Mouse (Mus musculus) frontal cortex, postnatal 14 days (tissue): ENCODE measurements around the gene Brd2.

Experiments
- DNase-seq, 2 experiments: peaks; one replicate each; pipeline ENCODE4 v3.0.0; 2022; ENCODE audit warnings: low spot score in 2 of 2

Gene Brd2

DNA sequence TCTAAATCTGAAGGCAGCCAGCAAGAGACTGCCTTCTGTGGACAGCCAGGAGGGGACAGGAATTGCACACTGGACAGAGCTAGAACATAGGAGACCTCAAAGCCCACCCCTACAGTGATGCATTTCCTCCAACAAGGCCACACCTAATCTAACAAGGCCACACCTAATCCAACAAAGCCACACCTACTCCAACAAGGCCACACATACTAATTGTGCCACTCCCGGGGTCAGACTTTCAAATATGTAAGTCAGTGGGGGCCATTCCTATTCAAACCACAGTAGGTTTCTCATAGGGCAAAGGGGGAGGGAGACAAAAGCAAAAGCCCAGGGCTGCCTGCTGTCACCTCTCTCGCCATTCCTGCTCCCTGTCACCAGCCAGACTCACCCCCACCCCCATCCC, 35.0 kb downstream of the Brd2 start:
- DNase-seq, result no peak

DNA sequence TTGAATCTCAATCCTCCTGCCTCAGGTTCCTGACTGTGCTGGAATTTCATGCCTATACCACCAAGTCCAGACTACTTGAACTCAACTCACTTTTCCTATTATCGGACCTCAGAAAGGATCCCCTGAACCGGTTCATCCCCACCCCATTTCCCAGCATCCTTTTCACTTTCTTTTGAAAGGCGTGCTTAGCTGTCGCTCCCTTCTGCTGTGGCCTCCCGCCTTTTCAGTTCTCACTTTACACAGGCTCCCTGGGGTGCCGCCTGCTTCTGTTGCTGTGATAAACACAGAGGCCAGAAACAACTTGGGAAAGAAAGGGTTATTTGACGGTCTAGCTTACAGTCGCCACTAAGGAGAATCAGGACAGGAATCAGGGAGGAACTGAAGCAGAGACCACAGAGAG, 39.3 kb downstream of the Brd2 start:
- no peak for DNase-seq

DNA sequence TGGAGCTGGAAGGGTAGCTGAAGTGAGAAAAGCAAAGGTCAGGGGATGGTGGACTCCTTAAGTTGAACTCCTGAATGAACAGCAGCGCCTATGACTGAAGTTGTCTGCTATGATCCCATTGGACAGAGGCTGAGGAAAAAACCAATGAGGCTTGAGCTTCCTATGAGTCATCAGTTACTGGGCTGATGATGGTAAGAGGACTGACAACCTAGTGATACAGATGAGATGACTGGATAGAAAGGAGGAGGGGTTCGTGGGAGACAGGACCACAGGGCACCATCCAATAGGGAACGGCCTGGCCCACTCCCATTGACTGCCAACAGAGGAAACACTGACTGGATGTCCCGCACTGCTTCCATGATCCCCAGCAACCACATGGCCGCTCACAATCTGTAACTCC, 42.8 kb downstream of the Brd2 start:
- DNase-seq, result peak in 1 of 2 experiments; percentile 14

DNA sequence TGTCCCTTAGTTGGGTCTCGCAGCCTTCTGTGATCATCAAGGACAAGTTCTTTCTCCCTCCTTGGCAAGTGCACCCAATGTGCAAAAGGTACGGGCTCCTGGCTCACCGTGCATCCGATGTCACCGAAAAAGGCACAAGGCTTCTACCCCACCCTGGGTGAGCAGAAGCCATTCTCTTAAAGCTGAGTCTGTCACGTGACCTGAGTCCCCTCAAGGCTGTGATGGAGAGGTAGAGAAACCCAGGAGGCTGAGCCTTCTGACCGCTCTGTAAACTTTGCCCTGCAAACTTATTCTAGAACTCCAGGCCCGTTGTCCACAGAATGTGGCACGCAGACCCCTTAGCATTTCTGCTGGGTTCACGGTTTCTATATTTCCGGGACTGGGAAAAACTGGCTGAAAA, 43.4 kb downstream of the Brd2 start:
- DNase-seq, result no peak

DNA sequence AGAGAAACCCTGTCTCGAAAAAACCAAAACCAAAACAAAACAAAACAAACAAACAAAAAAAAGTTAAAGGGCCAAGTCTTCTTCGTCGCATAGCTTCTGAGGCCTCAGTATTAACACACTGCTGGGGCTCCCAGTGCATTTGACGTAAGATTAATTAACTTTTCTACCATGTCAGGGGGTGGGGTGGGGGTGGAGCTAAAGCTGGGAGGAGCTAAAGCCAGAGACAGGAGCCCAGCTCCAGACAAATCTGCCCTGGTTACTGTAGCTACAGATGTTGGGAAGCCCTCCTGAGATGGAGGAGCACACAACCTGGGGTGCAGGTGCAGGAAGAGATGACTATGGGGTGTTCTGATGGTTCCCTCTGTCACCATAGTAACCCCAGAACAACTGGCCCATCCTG, 44.3 kb downstream of the Brd2 start:
- no peak for DNase-seq

DNA sequence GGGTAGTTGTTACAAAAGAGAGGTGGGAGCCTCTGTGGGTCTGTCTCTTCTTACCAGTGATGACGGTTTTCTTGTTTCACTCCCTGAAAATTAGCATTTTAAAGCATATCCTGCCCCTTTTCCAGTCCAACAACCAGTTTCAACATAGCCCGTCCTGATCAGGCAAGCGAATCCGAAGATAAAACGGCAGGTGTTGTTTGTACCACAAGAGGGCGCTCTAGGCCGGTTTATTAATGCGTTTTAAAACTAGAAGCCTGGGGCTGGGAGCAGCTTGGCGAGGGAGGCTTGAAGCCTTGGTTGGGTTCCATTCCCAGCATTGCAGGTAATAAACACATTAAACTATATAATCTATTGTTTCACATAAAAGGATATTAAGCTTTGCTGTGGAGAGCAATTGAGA, 44.9 kb downstream of the Brd2 start:
- peak; percentile 32 to 66 for DNase-seq

DNA sequence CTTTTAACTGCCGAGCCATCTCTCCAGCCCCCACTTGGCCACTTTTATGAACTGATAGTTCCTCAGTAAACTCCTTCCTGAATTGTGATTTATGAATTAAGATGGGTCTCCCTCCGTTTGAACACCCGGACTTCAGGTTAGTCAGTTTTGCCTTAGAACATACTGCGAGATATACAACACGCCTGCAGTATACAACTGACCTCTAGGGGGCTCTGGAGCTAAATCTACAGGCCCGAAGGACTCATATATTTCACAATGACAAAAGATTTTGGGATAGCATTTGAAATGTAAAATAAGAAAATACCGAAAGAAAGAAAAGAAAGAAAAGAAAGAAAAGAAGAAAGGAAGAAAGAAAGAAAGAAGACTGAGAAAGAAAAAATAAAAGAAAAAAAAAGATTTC, 47.2 kb downstream of the Brd2 start:
- DNase-seq, result peak in 1 of 2 experiments; percentile 59

DNA sequence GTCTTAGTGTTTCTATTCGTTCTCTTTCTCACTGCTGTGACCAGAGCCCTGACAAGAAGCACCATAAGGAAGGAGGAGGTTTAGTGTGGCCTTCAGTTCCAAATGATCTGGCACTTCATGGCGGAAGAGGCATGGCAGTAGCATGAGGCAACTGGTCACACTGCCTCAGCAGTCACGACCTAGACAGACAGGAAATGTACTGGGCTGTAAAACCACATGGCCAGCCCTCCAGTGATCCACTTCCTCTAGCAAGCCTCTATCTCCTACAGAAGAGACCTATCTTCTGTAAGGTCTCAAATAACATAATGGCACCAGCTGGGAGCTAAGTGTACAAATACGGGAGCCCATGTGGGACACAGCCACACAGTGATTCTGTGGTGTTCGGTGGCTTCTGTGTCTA, 50.3 kb downstream of the Brd2 start:
- DNase-seq, result no peak

DNA sequence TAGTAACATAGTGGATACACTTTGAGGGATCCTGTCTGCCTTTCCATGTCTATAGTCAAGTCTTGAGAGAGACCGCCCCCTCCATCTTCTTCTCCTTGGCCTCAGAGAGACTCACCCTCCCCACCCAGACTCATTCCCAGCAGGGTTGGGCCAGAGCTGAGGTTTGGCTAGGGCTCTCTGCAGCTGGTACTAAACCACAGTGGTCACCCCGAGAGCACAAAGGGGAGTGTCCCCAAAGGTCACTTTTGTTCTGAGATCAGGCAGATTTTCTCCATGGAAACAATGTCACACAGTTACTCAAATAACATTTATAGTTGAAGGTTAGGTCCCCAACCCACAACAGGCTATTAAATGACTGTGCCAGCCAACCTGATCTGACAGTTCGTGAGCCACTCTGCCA, 53.6 kb downstream of the Brd2 start:
- no peak for DNase-seq
